Mouse (Mus musculus): ENCODE measurements around the gene Slit2.

The Slit2 gene

GRCm38 (mm10) chr5:48235270-48235669, 252.3 kb downstream of the Slit2 start:
- DNase-seq = no peak

GRCm38 (mm10) chr5:48240751-48241150, 257.8 kb downstream of the Slit2 start:
- peak in 1 of 2 experiments; percentile 44 for DNase-seq

GRCm38 (mm10) chr5:48248327-48248726, 265.4 kb downstream of the Slit2 start:
- no peak for DNase-seq

GRCm38 (mm10) chr5:48277561-48277960, 294.6 kb downstream of the Slit2 start:
- DNase-seq = no peak

GRCm38 (mm10) chr5:48301186-48301585, 318.2 kb downstream of the Slit2 start:
- DNase-seq = peak; percentile 9 to 69

GRCm38 (mm10) chr5:48315057-48315602, 332.2 kb downstream of the Slit2 start:
- DNase-seq = peak in 1 of 2 experiments; percentile 12

GRCm38 (mm10) chr5:48320597-48320996, 337.7 kb downstream of the Slit2 start:
- DNase-seq = no peak

- DNase-seq = no peak
Measured at GRCm38 (mm10) chr5:48326221-48326620, 343.3 kb downstream of the Slit2 start.

- DNase-seq = no peak
Measured at GRCm38 (mm10) chr5:48327652-48328051, 344.7 kb downstream of the Slit2 start, which contains the start of gene 5730480H06Rik. TSS of gene 5730480H06Rik (plus strand) at chr5:48327952.

- DNase-seq = no peak
Measured at GRCm38 (mm10) chr5:48329751-48330150, 346.8 kb downstream of the Slit2 start.

GRCm38 (mm10) chr5:48330817-48331216, 347.9 kb downstream of the Slit2 start:
- no peak for DNase-seq

GRCm38 (mm10) chr5:48331441-48331840, 348.5 kb downstream of the Slit2 start:
- no peak for DNase-seq

- DNase-seq = no peak
Measured at GRCm38 (mm10) chr5:48333407-48333806, 350.5 kb downstream of the Slit2 start.

- DNase-seq = no peak
Measured at GRCm38 (mm10) chr5:48333884-48334513, 351.1 kb downstream of the Slit2 start.

GRCm38 (mm10) chr5:48340808-48341433, 358.0 kb downstream of the Slit2 start:
- DNase-seq = no peak

- DNase-seq = no peak
Measured at GRCm38 (mm10) chr5:48345095-48345982, 362.4 kb downstream of the Slit2 start.

- no peak for DNase-seq
Measured at GRCm38 (mm10) chr5:48345983-48346648, 363.2 kb downstream of the Slit2 start.

- DNase-seq = no peak
Measured at GRCm38 (mm10) chr5:48349309-48349708, 366.4 kb downstream of the Slit2 start.

All from lung, postnatal 4 days (tissue).